Mouse (Mus musculus) brain, adult 2 months (tissue): ENCODE measurements at regions not wholly inside any gene's neighbourhood (a gene's known extent, or its start where the extent isn't known, plus 50 kb on each side); places are given as distances from the start of the nearest gene placed in this dataset.

Source experiments
- DNase-seq: peaks from one replicate; pipeline ENCODE4 v3.0.0; 2011; ENCODE audit warnings: low read depth, low spot score

- DNase-seq: no peak
These were observed 81.2 kb upstream of the Chordc1 start for GRCm38 (mm10) chr9:18210721-18211120.

GRCm38 (mm10) chr9:18226644-18227043 is 65.3 kb upstream of the Chordc1 start:
- DNase-seq: no peak

DNA sequence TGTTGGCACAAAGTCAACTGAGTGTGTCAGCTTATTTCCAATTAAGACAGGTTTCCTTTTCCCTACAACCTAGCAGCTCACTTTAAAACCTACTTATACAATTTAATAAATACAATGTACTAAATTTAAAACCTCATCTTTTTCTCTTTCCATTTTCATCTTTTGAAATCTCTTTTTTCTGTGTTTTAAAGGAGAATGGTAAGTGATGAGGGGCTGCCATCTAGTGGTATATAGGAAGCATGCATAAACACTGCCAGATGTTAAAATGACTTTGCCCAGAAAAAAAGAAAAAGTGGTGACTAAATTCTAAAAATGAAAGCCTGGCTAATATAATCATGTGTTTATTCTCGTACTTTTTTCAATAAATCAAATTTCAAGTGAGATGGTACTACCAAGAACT is 62.0 kb upstream of the Chordc1 start:
- peak; percentile 36 for DNase-seq
